Mouse (Mus musculus) liver, adult 2 months (tissue): ENCODE measurements around the gene Caprin2. TPM values are rescaled to one million over a fixed set of nuclear protein-coding genes. Genes with fewer than 3 reads are reported as not detected.

Source experiments
- DNase-seq: peaks from one replicate; pipeline ENCODE4 v3.0.0-alpha.2; 2011; ENCODE audit warnings: low read depth, low spot score; ENCODE audit errors: extremely low read depth
- H3K27ac ChIP-seq: fragments of 200-500 bp; replicated peaks from 2 replicates; pipeline ENCODE4 v1.5.1; 2012; ENCODE audit warnings: low read depth, mild to moderate bottlenecking, control low read depth, inconsistent platforms, low read length; ENCODE audit not compliant: insufficient read depth
- H3K27me3 ChIP-seq: fragments of 200-500 bp; 2 replicates; pipeline ENCODE4 v1.6.1; 2012; ENCODE audit warnings: mild to moderate bottlenecking, moderate library complexity, low read length, inconsistent platforms; ENCODE audit not compliant: control insufficient read depth, insufficient read depth
- H3K36me3 ChIP-seq: fragments of 200-500 bp; 2 replicates; pipeline ENCODE4 v1.6.1; 2012; ENCODE audit warnings: low read length, inconsistent platforms; ENCODE audit not compliant: control insufficient read depth, insufficient read depth
- H3K4me1 ChIP-seq: fragments of 200-500 bp; 2 replicates; pipeline ENCODE4 v1.6.1; 2011; ENCODE audit warnings: low read length; ENCODE audit not compliant: control insufficient read depth, insufficient read depth
- H3K4me3 ChIP-seq: fragments of 200-500 bp; 2 replicates; pipeline ENCODE4 v1.5.1; 2011; ENCODE audit warnings: low read depth, mild to moderate bottlenecking, control low read depth, low read length, moderate library complexity; ENCODE audit not compliant: insufficient read depth
- H3K79me2 ChIP-seq: fragments of 200-500 bp; 2 replicates; pipeline ENCODE4 v1.6.1; 2012; ENCODE audit warnings: inconsistent platforms, mild to moderate bottlenecking, low read length, moderate library complexity; ENCODE audit not compliant: control insufficient read depth, insufficient read depth
- H3K9ac ChIP-seq: fragments of 200-500 bp; 2 replicates; pipeline ENCODE4 v1.6.1; 2012; ENCODE audit warnings: low read depth, mild to moderate bottlenecking, control low read depth, inconsistent platforms, low read length
- CTCF ChIP-seq: fragments of 200-500 bp; IDR thresholded peaks from 2 replicates; pipeline ENCODE4 v1.5.1; 2011; ENCODE audit warnings: low read depth, low read length, control low read depth
- POLR2A ChIP-seq: fragments of 200-500 bp; IDR thresholded peaks from 2 replicates; pipeline ENCODE4 v1.6.1; 2011; ENCODE audit warnings: low read length, control low read depth; ENCODE audit not compliant: insufficient read depth; ENCODE audit errors: extremely low read depth
- WGBS: fragments of 180-500 bp; shearing (Covaris S2); methylation state at CpG from one replicate; pipeline ENCODE4 v1.1.7; 2018; 5-methylcytosine and 5-hydroxymethylcytosine counted together
- polyA plus RNA-seq: library from polyadenylated mRNA; depleted of rRNA; stranded (reverse); fragments of >200 nt; gene quantifications from 2 replicates; pipeline ENCODE4 v1.2.3, GENCODE M21; 2012; rRNA removed
- total RNA-seq: library from RNA; depleted of rRNA; stranded (reverse); fragments of >200 nt; gene quantifications from 2 replicates; pipeline ENCODE4 v1.2.3, GENCODE M21; 2014; rRNA removed

Gene Caprin2
- total and polyA plus RNA-seq, 2 experiments: 3.6 to 4.1 TPM

DNA sequence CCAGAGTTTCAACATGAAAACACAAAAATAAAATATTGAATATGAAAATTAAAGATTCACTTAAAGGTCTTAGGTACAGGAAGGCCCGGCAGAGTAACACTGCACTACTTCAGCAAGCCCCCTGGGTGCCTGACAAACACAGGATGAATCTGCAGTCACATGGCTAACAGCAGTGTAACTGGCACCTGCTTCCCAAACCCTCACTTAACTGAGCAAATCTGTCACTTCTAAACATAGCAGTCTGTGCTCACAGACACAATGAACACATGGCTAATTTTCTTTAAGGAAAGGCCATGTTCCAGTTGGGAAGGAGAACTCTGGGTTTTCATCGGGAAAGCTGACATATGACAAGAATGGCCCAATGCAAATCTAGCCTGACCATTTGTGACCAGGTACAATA lies 100.9 kb downstream of the Caprin2 start:
- H3K9ac ChIP-seq: no peak overlapping the region
- no peaks in the 10 kb centered on the region for H3K27me3 ChIP-seq
- no peaks in the 10 kb centered on the region for H3K4me1 ChIP-seq
- no peak for DNase-seq
- H3K27ac ChIP-seq: peak overlapping the region; percentile 44
- H3K4me3 ChIP-seq: no peak overlapping the region
- TF ChIP-seq POLR2A: no peak
- no peak for TF ChIP-seq CTCF
- WGBS: 89% methylated on average over 2 of the region's 2 CpGs
- peaks cover 54% of the 10 kb centered on the region for H3K36me3 ChIP-seq
- no peaks in the 10 kb centered on the region for H3K79me2 ChIP-seq

Other genes with a start within 250 kb of the Caprin2 start
- gene Ipo8, start 64.8 kb downstream of the Caprin2 start, total RNA-seq: 50.7 and 52.6 TPM in 2 replicates
- gene Ipo8, start 64.8 kb downstream of the Caprin2 start, polyA plus RNA-seq: 12.2 and 12.7 TPM in 2 replicates
- gene Sinhcaf, start 50.2 kb upstream of the Caprin2 start, total RNA-seq: 2.7 and 3.2 TPM in 2 replicates
- gene Sinhcaf, start 50.2 kb upstream of the Caprin2 start, polyA plus RNA-seq: 0.46 and 0.67 TPM in 2 replicates
- 94.7 and 99.5 TPM in 2 replicates for gene Dennd5b, start 205.4 kb upstream of the Caprin2 start, total RNA-seq
- gene Dennd5b, start 205.4 kb upstream of the Caprin2 start, polyA plus RNA-seq: 14.8 and 19.4 TPM in 2 replicates
- not detected in 2 replicates for gene Gm10203, start 233.9 kb upstream of the Caprin2 start, total RNA-seq
- gene Gm10203, start 233.9 kb upstream of the Caprin2 start, polyA plus RNA-seq: not detected in 2 replicates
- 25.3 and 31.0 TPM in 2 replicates for gene Etfbkmt, start 243.6 kb upstream of the Caprin2 start, total RNA-seq
- 3.9 and 15.6 TPM in 2 replicates for gene Etfbkmt, start 243.6 kb upstream of the Caprin2 start, polyA plus RNA-seq